Mouse (Mus musculus): ENCODE data around the gene Marveld1. TPM values are rescaled to one million over a fixed set of nuclear protein-coding genes. Genes with fewer than 3 reads are reported as not detected.

Marveld1 gene
- polyA plus RNA-seq, 1 experiment from 2014 or later = 15.2 TPM

DNA sequence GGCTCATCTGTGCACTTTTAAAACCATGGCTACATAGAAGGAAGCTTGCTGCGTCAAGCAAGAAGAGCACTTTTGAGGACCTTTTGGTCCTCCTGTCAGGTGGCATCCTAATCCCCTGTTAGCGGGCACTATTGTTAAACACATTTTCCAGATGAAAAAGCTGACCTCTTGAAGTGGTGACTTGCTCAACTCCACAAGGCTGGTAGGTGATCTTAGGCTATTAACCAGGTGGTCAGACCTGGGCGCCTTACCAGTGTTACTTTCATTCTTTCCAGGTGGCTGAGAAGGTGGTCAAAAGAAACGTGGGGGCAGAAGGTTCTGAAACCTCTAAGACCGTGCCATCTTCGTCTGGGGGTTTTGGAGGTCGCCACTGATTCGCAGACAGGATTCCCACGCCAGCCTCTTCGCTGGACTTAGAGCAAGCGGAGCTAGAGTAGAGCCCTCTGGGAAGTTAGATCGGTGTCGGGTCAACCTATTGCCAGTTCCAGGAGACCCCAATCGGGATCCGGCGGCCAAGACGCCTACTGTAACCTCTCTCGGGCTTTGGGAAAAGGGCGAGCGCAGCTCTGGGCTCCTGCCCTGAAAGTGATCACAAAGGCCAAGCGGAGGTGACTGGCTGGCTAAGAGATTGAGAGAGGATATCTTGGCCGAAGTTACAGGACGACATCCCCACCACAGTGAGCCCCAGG, 19.0 kb upstream of the Marveld1 start:
- 4% methylated on average over 23 of the region's 23 CpGs for WGBS
- H3K9me3 ChIP-seq = no peaks in the 10 kb centered on the region
- peak overlapping the region; percentile 93 for H3K27ac ChIP-seq
- no peak for ATAC-seq (ENCODE audit: insufficient number of reproducible peaks, low FRiP score, low TSS enrichment, low read depth)
- H3K36me3 ChIP-seq = peaks cover 22% of the 10 kb centered on the region
- no peaks in the 10 kb centered on the region for H3K27me3 ChIP-seq
- peak overlapping the region; percentile 69 for H3K4me3 ChIP-seq
- H3K4me1 ChIP-seq = peaks cover 34% of the 10 kb centered on the region
- H3K9ac ChIP-seq = peak overlapping the region; percentile 68
- peak overlapping the region; percentile 90 for H3K4me2 ChIP-seq

GRCm38 (mm10) chr19:42128787-42129508, 18.3 kb upstream of the Marveld1 start, which contains the start of gene Avpi1:
Avpi1 (minus strand) TSS chr19:42129059.
- Histone ChIP-seq H3K4me3 (peak within 1 kb of the TSS; percentile 69), H3K27me3 (no peaks in the 10 kb centered on the region), H3K4me1 (peaks cover 34% of the 10 kb centered on the region), H3K36me3 (peaks cover 14% of the 10 kb centered on the region), H3K9ac (peak within 1 kb of the TSS; percentile 68), H3K27ac (peak within 1 kb of the TSS; percentile 93), H3K9me3 (no peaks in the 10 kb centered on the region), H3K4me2 (peak within 1 kb of the TSS; percentile 90)
- WGBS = 1% methylated on average over 54 of the region's 54 CpGs
- peak; percentile 98 for ATAC-seq (ENCODE audit: insufficient number of reproducible peaks, low FRiP score, low TSS enrichment, low read depth)

- no peak for ATAC-seq (ENCODE audit: insufficient number of reproducible peaks, low FRiP score, low TSS enrichment, low read depth)
- Histone ChIP-seq H3K4me2 (peak overlapping the region; percentile 90), H3K4me3 (peak overlapping the region; percentile 69), H3K9ac (no peak overlapping the region), H3K36me3 (peaks cover 7% of the 10 kb centered on the region), H3K9me3 (no peaks in the 10 kb centered on the region), H3K4me1 (peaks cover 34% of the 10 kb centered on the region), H3K27me3 (no peaks in the 10 kb centered on the region), H3K27ac (peak overlapping the region; percentile 93)
- WGBS = 26% methylated on average over 14 of the region's 14 CpGs
These were observed 17.5 kb upstream of the Marveld1 start for GRCm38 (mm10) chr19:42129509-42130293.

DNA sequence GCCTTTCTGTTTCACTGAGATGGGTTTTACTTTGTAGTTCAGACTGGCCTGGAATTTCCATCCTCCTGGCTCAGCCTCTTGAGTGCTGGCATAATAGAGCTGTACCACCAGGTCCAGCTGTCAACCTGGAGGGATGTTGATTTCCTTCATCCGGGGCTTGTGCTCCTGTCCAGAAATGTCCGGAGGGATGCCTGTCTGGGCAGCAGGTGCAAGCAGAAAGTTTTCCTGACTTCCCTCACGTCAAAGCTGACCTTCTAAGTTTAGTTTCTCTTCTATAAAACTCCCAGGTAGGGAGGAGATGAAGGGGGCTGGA, 16.9 kb upstream of the Marveld1 start:
- H3K4me2 ChIP-seq = no peak overlapping the region
- H3K27me3 ChIP-seq = no peaks in the 10 kb centered on the region
- no peak for ATAC-seq (ENCODE audit: insufficient number of reproducible peaks, low FRiP score, low TSS enrichment, low read depth)
- H3K9me3 ChIP-seq = no peaks in the 10 kb centered on the region
- H3K4me1 ChIP-seq = peaks cover 34% of the 10 kb centered on the region
- H3K4me3 ChIP-seq = no peak overlapping the region
- 59% methylated on average over 3 of the region's 3 CpGs for WGBS
- H3K9ac ChIP-seq = no peak overlapping the region
- peaks cover 1% of the 10 kb centered on the region; the same call in 1 of the 2 replicates for H3K36me3 ChIP-seq
- H3K27ac ChIP-seq = peak overlapping the region; percentile 93

- no peaks in the 10 kb centered on the region for H3K27me3 ChIP-seq
- ATAC-seq (ENCODE audit: insufficient number of reproducible peaks, low FRiP score, low TSS enrichment, low read depth) = no peak
These were observed 16.1 kb upstream of the Marveld1 start for GRCm38 (mm10) chr19:42131101-42131500.

DNA sequence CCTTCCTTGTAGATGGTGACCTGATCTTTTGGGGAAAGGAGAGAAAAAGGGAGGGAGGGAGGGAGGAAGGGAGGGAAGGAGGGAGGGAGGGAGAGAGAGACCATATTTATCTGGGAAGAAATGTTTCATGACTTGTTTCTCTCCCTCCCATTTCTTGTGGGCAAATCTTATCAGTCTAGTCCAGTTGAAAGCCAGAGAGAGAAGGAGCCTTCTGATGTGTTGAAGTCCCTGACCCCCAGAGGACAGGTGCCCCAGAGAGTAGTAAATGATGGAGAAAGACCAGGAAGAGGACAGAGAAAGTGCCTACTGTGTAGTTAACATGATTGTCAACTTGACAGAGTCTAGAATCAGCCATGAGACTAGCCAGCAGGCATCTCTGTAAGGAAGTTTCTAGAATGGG, 12.1 kb upstream of the Marveld1 start:
- no peak for ATAC-seq (ENCODE audit: insufficient number of reproducible peaks, low FRiP score, low TSS enrichment, low read depth)
- Histone ChIP-seq H3K27me3 (no peaks in the 10 kb centered on the region), H3K4me2 (no peak overlapping the region), H3K4me3 (no peak overlapping the region), H3K4me1 (peaks cover 10% of the 10 kb centered on the region), H3K9me3 (no peaks in the 10 kb centered on the region), H3K27ac (no peak overlapping the region), H3K9ac (no peak overlapping the region), H3K36me3 (no peaks in the 10 kb centered on the region)

More at GRCm38 (mm10) chr19:42131101-42131500, 16.1 kb upstream of the Marveld1 start:
- H3K4me1 ChIP-seq = peaks cover 34% of the 10 kb centered on the region
- H3K36me3 ChIP-seq = no peaks in the 10 kb centered on the region
- WGBS = 48% methylated on average over 5 of the region's 5 CpGs
- H3K4me2 ChIP-seq = no peak overlapping the region
- H3K9me3 ChIP-seq = no peaks in the 10 kb centered on the region
- peak overlapping the region; percentile 22; the same call in 1 of the 2 replicates for H3K27ac ChIP-seq
- H3K9ac ChIP-seq = no peak overlapping the region
- H3K4me3 ChIP-seq = no peak overlapping the region

- no peak for ATAC-seq (ENCODE audit: insufficient number of reproducible peaks, low FRiP score, low TSS enrichment, low read depth)
- peaks cover 2% of the 10 kb centered on the region; the same call in 1 of the 2 replicates for H3K4me1 ChIP-seq
- no peak overlapping the region for H3K27ac ChIP-seq
- no peaks in the 10 kb centered on the region for H3K9me3 ChIP-seq
- no peak overlapping the region for H3K9ac ChIP-seq
- no peak overlapping the region for H3K4me3 ChIP-seq
- H3K4me2 ChIP-seq = no peak overlapping the region
- no peaks in the 10 kb centered on the region for H3K36me3 ChIP-seq
- H3K27me3 ChIP-seq = no peaks in the 10 kb centered on the region
- 20% methylated on average over 5 of the region's 5 CpGs for WGBS
These were observed 11.1 kb upstream of the Marveld1 start for GRCm38 (mm10) chr19:42136126-42136525.

DNA sequence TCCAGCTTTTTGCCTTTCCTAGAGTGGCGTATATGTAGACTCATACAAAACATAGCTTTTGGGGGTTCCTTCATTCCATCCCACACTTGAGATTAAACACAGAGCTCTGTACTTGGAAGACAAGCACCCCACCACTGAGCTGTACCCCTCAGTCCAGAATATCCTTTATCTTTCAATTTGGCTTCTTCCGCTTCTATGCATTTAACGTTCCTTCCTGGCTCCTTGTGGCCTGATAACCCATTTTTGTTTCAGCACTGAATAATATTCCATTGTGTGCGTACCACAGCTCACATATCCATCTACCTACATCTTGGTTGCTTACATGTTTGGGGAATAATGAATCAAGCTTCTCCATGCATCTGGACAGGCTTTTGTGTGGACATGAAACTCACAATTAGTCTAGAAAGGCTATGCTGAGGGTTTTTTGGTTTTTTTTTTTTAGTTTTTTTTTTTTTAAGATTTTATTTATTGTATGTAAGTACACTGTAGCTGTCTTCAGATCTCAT, 10.0 kb upstream of the Marveld1 start:
- no peak overlapping the region for H3K9ac ChIP-seq
- H3K36me3 ChIP-seq = no peaks in the 10 kb centered on the region
- no peaks in the 10 kb centered on the region for H3K27me3 ChIP-seq
- 95% methylated on average over 4 of the region's 4 CpGs for WGBS
- H3K4me1 ChIP-seq = no peaks in the 10 kb centered on the region
- no peak overlapping the region for H3K4me3 ChIP-seq
- ATAC-seq (ENCODE audit: insufficient number of reproducible peaks, low FRiP score, low TSS enrichment, low read depth) = no peak
- H3K9me3 ChIP-seq = no peaks in the 10 kb centered on the region
- H3K27ac ChIP-seq = no peak overlapping the region
- H3K4me2 ChIP-seq = no peak overlapping the region

GRCm38 (mm10) chr19:42138517-42139285, 8.5 kb upstream of the Marveld1 start:
- no peak overlapping the region for H3K27ac ChIP-seq
- H3K36me3 ChIP-seq = no peaks in the 10 kb centered on the region
- ATAC-seq (ENCODE audit: insufficient number of reproducible peaks, low FRiP score, low TSS enrichment, low read depth) = no peak
- no peak overlapping the region for H3K4me2 ChIP-seq
- H3K4me1 ChIP-seq = no peaks in the 10 kb centered on the region
- no peak overlapping the region for H3K4me3 ChIP-seq
- WGBS = 79% methylated on average over 15 of the region's 15 CpGs
- H3K9me3 ChIP-seq = no peaks in the 10 kb centered on the region
- no peaks in the 10 kb centered on the region for H3K27me3 ChIP-seq
- no peak overlapping the region for H3K9ac ChIP-seq

DNA sequence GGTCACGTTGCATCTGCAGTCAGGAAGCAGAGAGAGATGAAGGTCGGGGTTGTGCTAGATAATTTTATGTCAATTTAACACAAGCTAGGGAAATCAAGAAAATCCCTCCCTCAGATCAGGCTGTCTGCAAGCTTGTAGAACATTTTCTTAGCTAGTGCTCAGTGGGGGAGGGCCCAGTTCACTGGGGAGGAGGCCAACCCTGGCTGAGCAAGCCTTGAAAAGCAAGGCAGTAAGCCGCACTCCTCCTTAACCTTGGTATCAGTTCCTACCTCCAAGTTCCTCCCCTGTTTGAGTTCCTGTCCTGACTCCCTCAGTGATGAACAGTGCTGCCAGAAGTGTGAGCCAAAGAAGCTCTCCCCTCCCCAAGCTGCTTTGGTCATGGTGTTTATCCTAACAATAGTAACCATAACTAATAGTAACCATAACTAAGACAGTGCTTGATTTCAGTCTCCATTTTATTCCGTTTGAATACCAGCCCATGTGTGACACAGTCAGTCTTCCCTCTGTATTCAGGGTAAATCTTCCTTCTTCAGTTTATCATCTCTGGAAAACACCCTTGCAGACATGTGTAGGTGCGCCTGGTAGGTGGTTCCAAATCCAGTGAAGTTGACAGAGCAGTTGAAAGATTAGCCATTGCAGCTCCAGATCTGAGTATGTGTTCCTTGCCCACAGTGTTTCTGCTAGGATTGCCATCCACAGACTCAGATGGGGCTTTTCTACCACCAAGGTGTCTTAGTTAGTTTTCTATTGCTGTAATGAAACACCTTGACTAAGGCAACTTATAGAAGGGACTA, 7.3 kb upstream of the Marveld1 start:
- Histone ChIP-seq H3K36me3 (no peaks in the 10 kb centered on the region), H3K27me3 (no peaks in the 10 kb centered on the region), H3K27ac (no peak overlapping the region), H3K4me2 (no peak overlapping the region), H3K9me3 (no peaks in the 10 kb centered on the region), H3K4me1 (peaks cover 3% of the 10 kb centered on the region), H3K4me3 (no peak overlapping the region), H3K9ac (no peak overlapping the region)
- no peak for ATAC-seq (ENCODE audit: insufficient number of reproducible peaks, low FRiP score, low TSS enrichment, low read depth)
- 74% methylated on average over 5 of the region's 5 CpGs for WGBS

DNA sequence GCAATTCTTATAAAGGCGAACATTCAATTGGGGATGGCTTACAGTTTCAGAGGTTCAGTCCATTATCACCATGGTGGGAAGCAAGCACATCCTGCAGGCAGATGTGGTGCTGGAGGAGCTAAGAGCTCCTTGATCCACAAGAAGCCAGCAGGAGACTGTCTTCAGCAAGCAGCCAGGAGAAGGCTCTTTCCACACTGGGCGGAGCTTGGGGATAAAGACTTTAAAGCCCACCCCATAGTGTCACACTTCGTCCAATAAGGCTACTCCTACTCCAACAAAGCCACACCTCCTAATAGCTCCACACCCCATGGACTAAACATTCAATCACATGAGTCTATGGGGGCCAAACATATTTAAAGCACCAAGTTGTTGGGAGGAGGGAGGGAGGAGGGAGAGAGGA, 5.2 kb upstream of the Marveld1 start:
- ATAC-seq (ENCODE audit: insufficient number of reproducible peaks, low FRiP score, low TSS enrichment, low read depth) = no peak
- no peaks in the 10 kb centered on the region for H3K9me3 ChIP-seq
- H3K9ac ChIP-seq = no peak overlapping the region
- no peak overlapping the region for H3K4me2 ChIP-seq
- H3K27ac ChIP-seq = no peak overlapping the region
- no peaks in the 10 kb centered on the region for H3K36me3 ChIP-seq
- H3K27me3 ChIP-seq = no peaks in the 10 kb centered on the region
- peaks cover 12% of the 10 kb centered on the region for H3K4me1 ChIP-seq
- no peak overlapping the region for H3K4me3 ChIP-seq
- 69% methylated on average over 3 of the region's 3 CpGs for WGBS
